Mouse (Mus musculus) erythroid progenitor cell, adult 5-6 weeks (primary cell): ENCODE data around the gene Arhgdia. TPM values are rescaled to one million over a fixed set of nuclear protein-coding genes. Genes with fewer than 3 reads are reported as not detected.

Experiments used
- ATAC-seq: replicated peaks from 2 replicates; pipeline ENCODE4 v1.8.0; 2016; ENCODE audit warnings: moderate number of reproducible peaks, mild to moderate bottlenecking, moderate TSS enrichment, inconsistent platforms; ENCODE audit not compliant: poor library complexity, low FRiP score, severe bottlenecking
- total RNA-seq, 2 experiments: library from RNA; stranded (forward) in 1 of 2; stranded (reverse) in 1 of 2; fragments of 150-400 nt in 1 of 2; fragments of 186-747, 209-891 nt in 1 of 2; gene quantifications; 2 replicates each; pipeline versions ENCODE4 v1.2.3 to v1.2.4; 2015 to 2017; ENCODE audit warnings: low replicate concordance in 2 of 2

Gene Arhgdia
- total RNA-seq, 2 experiments from 2014 or later = 49.3 to 134 TPM

DNA sequence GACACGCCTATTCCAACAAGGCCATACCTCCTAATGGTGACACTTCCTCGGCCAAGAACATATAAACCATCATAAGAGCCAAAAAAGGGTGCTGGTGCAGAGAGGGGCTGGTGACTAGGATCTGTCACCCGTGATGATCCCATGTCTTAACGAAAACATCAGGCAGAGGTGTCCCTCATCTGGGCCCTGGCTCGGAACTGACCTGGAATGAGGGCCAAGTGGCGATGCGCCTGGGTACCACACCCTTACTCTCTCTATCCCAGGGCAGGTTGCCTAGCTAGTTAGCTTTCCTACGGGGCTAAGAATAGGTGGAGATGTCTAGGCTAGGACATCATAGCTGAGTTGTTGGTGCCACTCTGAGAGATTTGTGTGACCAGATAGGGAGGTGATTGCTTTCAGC is 47.3 kb downstream of the Arhgdia start:
- ATAC-seq = no peak

DNA sequence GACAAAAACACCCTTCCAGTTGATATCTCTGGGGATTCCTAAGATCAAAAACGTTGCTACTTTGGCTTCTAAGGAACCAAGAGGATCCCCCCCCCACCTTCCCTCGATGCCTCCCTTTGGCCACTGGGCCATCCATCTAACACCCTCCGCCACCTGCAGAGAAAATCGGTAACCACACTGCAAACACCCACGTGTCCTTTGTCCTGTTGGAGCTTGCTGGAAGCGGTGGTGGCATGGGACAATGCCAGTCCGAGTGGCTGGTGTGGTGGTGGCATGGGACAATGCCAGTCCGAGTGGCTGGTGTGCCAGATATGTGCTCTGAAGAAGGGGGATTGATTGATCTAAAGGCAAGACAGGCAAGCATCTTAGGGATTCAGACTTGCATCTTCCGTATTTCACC is 49.8 kb downstream of the Arhgdia start:
- no peak for ATAC-seq

DNA sequence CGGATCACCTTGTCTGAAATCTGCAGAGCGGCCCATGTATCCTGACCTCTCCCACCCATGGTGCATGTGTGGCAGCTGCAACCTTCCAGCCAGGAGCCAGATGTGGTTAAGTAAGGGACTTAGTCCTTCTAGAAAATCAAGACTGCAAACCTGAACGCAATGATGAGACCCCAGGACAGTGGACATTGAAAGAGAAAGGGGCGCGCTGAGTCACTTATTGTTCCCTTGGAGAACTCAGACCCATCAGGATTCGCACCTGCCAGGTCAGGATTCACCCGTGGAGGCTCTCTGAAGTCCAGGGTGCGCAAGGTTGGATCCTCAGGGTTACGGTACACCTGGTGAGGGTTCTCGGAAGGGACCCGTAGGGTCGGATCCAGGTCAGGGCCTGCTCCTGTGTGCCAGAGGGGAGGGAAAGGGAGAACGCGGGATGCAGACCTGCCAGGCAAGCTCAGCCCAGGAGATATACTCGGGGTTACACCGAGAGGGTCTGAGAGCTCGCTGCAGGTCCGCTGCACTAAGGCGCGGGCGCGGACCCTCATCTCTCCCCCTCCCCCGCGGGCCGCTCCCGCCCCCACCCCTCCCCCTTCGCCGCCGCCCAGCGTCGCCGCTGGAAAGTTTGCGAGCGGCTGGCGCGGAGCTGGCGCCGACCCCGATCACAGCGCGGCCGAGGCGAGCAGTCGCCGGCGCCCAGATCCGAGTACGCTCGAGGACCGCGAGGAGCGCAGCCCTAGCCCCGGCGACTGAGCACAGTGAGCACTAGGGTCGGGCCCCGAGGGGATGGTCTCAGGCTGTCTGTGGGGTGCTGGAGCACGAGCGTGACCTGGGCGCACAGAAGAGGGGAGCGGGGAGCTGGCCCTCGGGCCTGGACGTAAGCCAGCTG is 51.1 kb downstream of the Arhgdia start, which contains the start of gene Gcgr:
Gene Gcgr, plus strand, starts transcription at position 615 of the 880 bp plus-strand sequence.
- no peak for ATAC-seq

DNA sequence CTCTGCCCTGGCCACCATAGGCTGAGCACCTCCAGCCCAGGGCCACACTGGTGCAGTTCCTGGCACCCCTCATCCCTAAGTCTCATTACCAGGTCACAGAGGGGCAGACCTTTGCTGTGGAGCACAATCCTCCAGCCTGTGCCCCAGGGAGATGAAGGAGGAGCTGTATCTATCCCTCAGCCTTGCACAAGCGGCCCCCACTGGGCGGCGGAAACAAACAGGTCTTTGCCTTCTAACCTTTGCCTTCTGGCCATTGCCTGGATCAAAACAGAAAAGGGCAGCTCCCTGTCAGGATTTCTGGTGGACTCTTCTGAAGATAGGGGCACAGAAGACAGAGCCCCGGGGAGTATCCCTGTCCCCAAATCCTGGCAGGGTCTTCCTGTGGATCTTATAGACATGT is 52.5 kb downstream of the Arhgdia start:
- no peak for ATAC-seq

Other genes with a start within 250 kb of the Arhgdia start
Only the 30 nearest of the 35 such genes appear.
- gene Nploc4, start 143.9 kb downstream of the Arhgdia start, total RNA-seq (2015; ENCODE audit: low replicate concordance) = 35.2 and 47.6 TPM in 2 replicates
- gene Nploc4, start 143.9 kb downstream of the Arhgdia start, total RNA-seq (2017; ENCODE audit: low replicate concordance) = 63.8 and 65.8 TPM in 2 replicates
- not detected in 2 replicates for gene Tspan10, start 139.0 kb downstream of the Arhgdia start, total RNA-seq (2015; ENCODE audit: low replicate concordance)
- 0.13 and 1.8 TPM in 2 replicates for gene Tspan10, start 139.0 kb downstream of the Arhgdia start, total RNA-seq (2017; ENCODE audit: low replicate concordance)
- gene Pde6g, start 128.1 kb downstream of the Arhgdia start, total RNA-seq (2015; ENCODE audit: low replicate concordance) = not detected in 2 replicates
- gene Pde6g, start 128.1 kb downstream of the Arhgdia start, total RNA-seq (2017; ENCODE audit: low replicate concordance) = not detected in 2 replicates
- 4.3 TPM in 1 of 2 replicates, not detected in the other for gene Oxld1, start 123.6 kb downstream of the Arhgdia start, total RNA-seq (2015; ENCODE audit: low replicate concordance)
- 1.4 and 5.0 TPM in 2 replicates for gene Oxld1, start 123.6 kb downstream of the Arhgdia start, total RNA-seq (2017; ENCODE audit: low replicate concordance)
- 5.8 and 26.8 TPM in 2 replicates for gene Ccdc137, start 123.5 kb downstream of the Arhgdia start, total RNA-seq (2015; ENCODE audit: low replicate concordance)
- 21.2 and 24.0 TPM in 2 replicates for gene Ccdc137, start 123.5 kb downstream of the Arhgdia start, total RNA-seq (2017; ENCODE audit: low replicate concordance)
- gene Arl16, start 114.0 kb downstream of the Arhgdia start, total RNA-seq (2015; ENCODE audit: low replicate concordance) = 13.8 and 22.0 TPM in 2 replicates
- gene Arl16, start 114.0 kb downstream of the Arhgdia start, total RNA-seq (2017; ENCODE audit: low replicate concordance) = 3.8 and 16.7 TPM in 2 replicates
- gene Mrpl12, start 97.0 kb downstream of the Arhgdia start, total RNA-seq (2015; ENCODE audit: low replicate concordance) = 10.8 and 17.6 TPM in 2 replicates
- 11.6 and 13.7 TPM in 2 replicates for gene Mrpl12, start 97.0 kb downstream of the Arhgdia start, total RNA-seq (2017; ENCODE audit: low replicate concordance)
- gene Slc25a10, start 89.8 kb downstream of the Arhgdia start, total RNA-seq (2015; ENCODE audit: low replicate concordance) = 7.2 and 17.6 TPM in 2 replicates
- gene Slc25a10, start 89.8 kb downstream of the Arhgdia start, total RNA-seq (2017; ENCODE audit: low replicate concordance) = 25.4 and 40.1 TPM in 2 replicates
- gene Gcgr, start 50.9 kb downstream of the Arhgdia start, total RNA-seq (2015; ENCODE audit: low replicate concordance) = not detected in 2 replicates
- not detected in 2 replicates for gene Gcgr, start 50.9 kb downstream of the Arhgdia start, total RNA-seq (2017; ENCODE audit: low replicate concordance)
- 19.8 and 23.5 TPM in 2 replicates for gene Mcrip1, start 31.9 kb downstream of the Arhgdia start, total RNA-seq (2015; ENCODE audit: low replicate concordance)
- 1.7 and 5.6 TPM in 2 replicates for gene Mcrip1, start 31.9 kb downstream of the Arhgdia start, total RNA-seq (2017; ENCODE audit: low replicate concordance)
- not detected in 2 replicates for gene Ppp1r27, start 30.5 kb downstream of the Arhgdia start, total RNA-seq (2015; ENCODE audit: low replicate concordance)
- not detected in 2 replicates for gene Ppp1r27, start 30.5 kb downstream of the Arhgdia start, total RNA-seq (2017; ENCODE audit: low replicate concordance)
- gene P4hb, start 8.4 kb downstream of the Arhgdia start, total RNA-seq (2015; ENCODE audit: low replicate concordance) = 101 and 104 TPM in 2 replicates
- gene P4hb, start 8.4 kb downstream of the Arhgdia start, total RNA-seq (2017; ENCODE audit: low replicate concordance) = 112 and 141 TPM in 2 replicates
- gene Alyref, start 16.7 kb upstream of the Arhgdia start, total RNA-seq (2015; ENCODE audit: low replicate concordance) = 72.9 and 87.2 TPM in 2 replicates
- 142 and 227 TPM in 2 replicates for gene Alyref, start 16.7 kb upstream of the Arhgdia start, total RNA-seq (2017; ENCODE audit: low replicate concordance)
- 28.1 and 35.0 TPM in 2 replicates for gene Anapc11, start 16.8 kb upstream of the Arhgdia start, total RNA-seq (2015; ENCODE audit: low replicate concordance)
- gene Anapc11, start 16.8 kb upstream of the Arhgdia start, total RNA-seq (2017; ENCODE audit: low replicate concordance) = 2.8 and 12.1 TPM in 2 replicates
- gene Npb, start 26.9 kb upstream of the Arhgdia start, total RNA-seq (2015; ENCODE audit: low replicate concordance) = not detected in 2 replicates
- gene Npb, start 26.9 kb upstream of the Arhgdia start, total RNA-seq (2017; ENCODE audit: low replicate concordance) = not detected in 2 replicates
- gene Pcyt2, start 36.3 kb upstream of the Arhgdia start, total RNA-seq (2015; ENCODE audit: low replicate concordance) = 13.3 and 14.7 TPM in 2 replicates
- gene Pcyt2, start 36.3 kb upstream of the Arhgdia start, total RNA-seq (2017; ENCODE audit: low replicate concordance) = 20.7 and 23.1 TPM in 2 replicates
- 59.9 and 61.3 TPM in 2 replicates for gene Sirt7, start 43.6 kb upstream of the Arhgdia start, total RNA-seq (2015; ENCODE audit: low replicate concordance)
- 81.2 and 85.6 TPM in 2 replicates for gene Sirt7, start 43.6 kb upstream of the Arhgdia start, total RNA-seq (2017; ENCODE audit: low replicate concordance)
- 36.0 TPM in 2 replicates for gene Mafg, start 52.0 kb upstream of the Arhgdia start, total RNA-seq (2015; ENCODE audit: low replicate concordance)
- gene Mafg, start 52.0 kb upstream of the Arhgdia start, total RNA-seq (2017; ENCODE audit: low replicate concordance) = 71.3 and 91.6 TPM in 2 replicates
- gene Pycr1, start 62.1 kb upstream of the Arhgdia start, total RNA-seq (2015; ENCODE audit: low replicate concordance) = 2.1 TPM in 1 of 2 replicates, not detected in the other
- gene Pycr1, start 62.1 kb upstream of the Arhgdia start, total RNA-seq (2017; ENCODE audit: low replicate concordance) = 1.1 TPM in 1 of 2 replicates, not detected in the other
- not detected in 2 replicates for gene Myadml2, start 66.5 kb upstream of the Arhgdia start, total RNA-seq (2015; ENCODE audit: low replicate concordance)
- gene Myadml2, start 66.5 kb upstream of the Arhgdia start, total RNA-seq (2017; ENCODE audit: low replicate concordance) = not detected in 2 replicates
- gene Notum, start 79.6 kb upstream of the Arhgdia start, total RNA-seq (2015; ENCODE audit: low replicate concordance) = not detected in 2 replicates
- not detected in 2 replicates for gene Notum, start 79.6 kb upstream of the Arhgdia start, total RNA-seq (2017; ENCODE audit: low replicate concordance)
- gene Aspscr1, start 91.3 kb upstream of the Arhgdia start, total RNA-seq (2015; ENCODE audit: low replicate concordance) = 33.1 and 41.4 TPM in 2 replicates
- gene Aspscr1, start 91.3 kb upstream of the Arhgdia start, total RNA-seq (2017; ENCODE audit: low replicate concordance) = 46.0 and 59.7 TPM in 2 replicates
- gene Cenpx, start 132.1 kb upstream of the Arhgdia start, total RNA-seq (2015; ENCODE audit: low replicate concordance) = 7.1 and 35.3 TPM in 2 replicates
- gene Cenpx, start 132.1 kb upstream of the Arhgdia start, total RNA-seq (2017; ENCODE audit: low replicate concordance) = 15.0 and 21.2 TPM in 2 replicates
- gene Lrrc45, start 132.3 kb upstream of the Arhgdia start, total RNA-seq (2015; ENCODE audit: low replicate concordance) = 3.4 and 6.1 TPM in 2 replicates
- 12.3 and 12.9 TPM in 2 replicates for gene Lrrc45, start 132.3 kb upstream of the Arhgdia start, total RNA-seq (2017; ENCODE audit: low replicate concordance)
- not detected in 2 replicates for gene Rac3, start 139.8 kb upstream of the Arhgdia start, total RNA-seq (2015; ENCODE audit: low replicate concordance)
- 1.3 and 3.5 TPM in 2 replicates for gene Rac3, start 139.8 kb upstream of the Arhgdia start, total RNA-seq (2017; ENCODE audit: low replicate concordance)
- gene Dcxr, start 145.7 kb upstream of the Arhgdia start, total RNA-seq (2015; ENCODE audit: low replicate concordance) = 3.6 TPM in 1 of 2 replicates, not detected in the other
- gene Dcxr, start 145.7 kb upstream of the Arhgdia start, total RNA-seq (2017; ENCODE audit: low replicate concordance) = 7.2 TPM in 1 of 2 replicates, not detected in the other
- gene Cbr2, start 150.5 kb upstream of the Arhgdia start, total RNA-seq (2015; ENCODE audit: low replicate concordance) = 21.8 and 23.4 TPM in 2 replicates
- gene Cbr2, start 150.5 kb upstream of the Arhgdia start, total RNA-seq (2017; ENCODE audit: low replicate concordance) = not detected in 2 replicates
- gene Hmga1b, start 181.2 kb upstream of the Arhgdia start, total RNA-seq (2015; ENCODE audit: low replicate concordance) = 3.2 and 12.6 TPM in 2 replicates
- gene Hmga1b, start 181.2 kb upstream of the Arhgdia start, total RNA-seq (2017; ENCODE audit: low replicate concordance) = 3.0 and 5.7 TPM in 2 replicates
- 3.2 and 6.7 TPM in 2 replicates for gene Rfng, start 202.6 kb upstream of the Arhgdia start, total RNA-seq (2015; ENCODE audit: low replicate concordance)
- gene Rfng, start 202.6 kb upstream of the Arhgdia start, total RNA-seq (2017; ENCODE audit: low replicate concordance) = 0.91 and 1.3 TPM in 2 replicates
- gene Gps1, start 202.6 kb upstream of the Arhgdia start, total RNA-seq (2015; ENCODE audit: low replicate concordance) = 31.4 and 39.0 TPM in 2 replicates
- gene Gps1, start 202.6 kb upstream of the Arhgdia start, total RNA-seq (2017; ENCODE audit: low replicate concordance) = 17.6 and 19.9 TPM in 2 replicates